Mouse (Mus musculus): ENCODE measurements around the gene Ermap.

The Ermap gene

DNA sequence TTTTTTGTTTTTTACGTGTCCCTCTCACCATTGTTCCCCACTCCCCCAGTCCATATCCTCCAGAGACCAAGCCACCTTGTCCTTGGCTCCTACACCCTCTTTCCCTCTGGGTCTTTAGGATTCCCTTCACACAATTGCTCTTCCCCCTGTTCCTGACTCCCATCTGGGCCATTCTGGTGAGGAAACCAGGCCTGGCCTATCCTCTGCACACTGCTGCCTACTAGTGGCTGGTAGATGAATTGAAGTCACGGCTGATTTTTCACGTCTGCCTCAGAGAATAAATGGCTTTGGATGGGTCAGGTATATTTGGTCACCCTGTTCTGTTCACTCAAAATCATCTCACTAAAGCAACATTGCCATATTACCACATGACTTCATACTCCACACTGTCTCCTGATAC lies 49.7 kb downstream of the Ermap start:
- CTCF ChIA-PET, result interaction anchor here (0.6 kb wide), 1 partner anchor 35 kb away, joined by 3 read pairs; no protein-coding TSS in a partner anchor

- CTCF ChIA-PET, result no interaction called here
Observed at GRCm38 (mm10) chr4:119138776-119139175, 51.0 kb downstream of the Ermap start.

DNA sequence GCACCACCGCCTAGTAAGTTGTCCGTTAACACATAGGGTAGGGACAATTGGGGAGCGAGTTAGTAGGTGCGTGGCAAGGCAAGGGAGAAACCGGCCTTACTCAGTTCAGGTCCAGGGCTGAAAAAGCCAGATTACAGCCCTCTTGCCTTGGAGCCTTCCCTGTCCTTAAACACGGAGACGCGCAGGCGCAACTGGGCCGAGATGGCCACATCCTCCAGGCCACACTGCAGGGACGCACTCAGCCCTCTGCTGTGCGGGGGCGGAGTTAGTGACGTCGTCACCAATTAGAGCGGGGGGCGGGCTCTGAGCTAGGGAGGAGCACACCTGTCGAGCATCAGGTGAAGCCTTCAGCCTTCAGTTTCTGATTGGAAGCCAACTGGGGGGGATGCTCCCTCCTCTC lies 51.6 kb downstream of the Ermap start:
- CTCF ChIA-PET, result interaction anchor here (0.6 kb wide), 1 partner anchor 35 kb away, joined by 3 read pairs; no protein-coding TSS in a partner anchor

- CTCF ChIA-PET, result no interaction called here
Observed at GRCm38 (mm10) chr4:119137313-119137712, 52.5 kb downstream of the Ermap start.

- CTCF ChIA-PET, result no interaction called here
Observed at GRCm38 (mm10) chr4:119133860-119134259, 56.0 kb downstream of the Ermap start.

- CTCF ChIA-PET, result no interaction called here
Observed at GRCm38 (mm10) chr4:119133306-119133705, 56.5 kb downstream of the Ermap start.

GRCm38 (mm10) chr4:119131189-119131910 lies 58.5 kb downstream of the Ermap start:
- CTCF ChIA-PET, result no interaction called here

GRCm38 (mm10) chr4:119129096-119129495 lies 60.7 kb downstream of the Ermap start:
- CTCF ChIA-PET, result no interaction called here

DNA sequence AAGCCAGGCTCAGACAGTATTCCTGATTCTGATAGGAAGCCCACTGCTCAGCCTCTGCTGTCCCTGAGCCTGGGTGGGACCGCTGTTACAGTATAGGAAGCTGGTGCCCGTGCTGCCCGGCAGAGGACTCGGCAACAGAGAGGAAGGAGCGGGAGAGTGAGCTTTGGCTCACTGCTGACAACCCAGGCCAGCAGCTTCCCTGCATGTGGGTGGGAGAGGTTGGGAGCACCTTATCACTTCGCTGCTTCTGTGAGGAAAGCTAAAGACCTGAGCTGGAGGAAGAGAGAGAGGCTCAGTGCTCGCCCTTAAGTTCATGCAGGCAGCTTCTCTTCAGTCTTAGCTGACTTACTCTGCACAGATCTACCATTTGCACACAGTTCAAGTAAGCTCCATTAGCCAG lies 61.3 kb downstream of the Ermap start:
- CTCF ChIA-PET, result no interaction called here

GRCm38 (mm10) chr4:119127229-119127628 lies 62.6 kb downstream of the Ermap start:
- CTCF ChIA-PET, result no interaction called here

DNA sequence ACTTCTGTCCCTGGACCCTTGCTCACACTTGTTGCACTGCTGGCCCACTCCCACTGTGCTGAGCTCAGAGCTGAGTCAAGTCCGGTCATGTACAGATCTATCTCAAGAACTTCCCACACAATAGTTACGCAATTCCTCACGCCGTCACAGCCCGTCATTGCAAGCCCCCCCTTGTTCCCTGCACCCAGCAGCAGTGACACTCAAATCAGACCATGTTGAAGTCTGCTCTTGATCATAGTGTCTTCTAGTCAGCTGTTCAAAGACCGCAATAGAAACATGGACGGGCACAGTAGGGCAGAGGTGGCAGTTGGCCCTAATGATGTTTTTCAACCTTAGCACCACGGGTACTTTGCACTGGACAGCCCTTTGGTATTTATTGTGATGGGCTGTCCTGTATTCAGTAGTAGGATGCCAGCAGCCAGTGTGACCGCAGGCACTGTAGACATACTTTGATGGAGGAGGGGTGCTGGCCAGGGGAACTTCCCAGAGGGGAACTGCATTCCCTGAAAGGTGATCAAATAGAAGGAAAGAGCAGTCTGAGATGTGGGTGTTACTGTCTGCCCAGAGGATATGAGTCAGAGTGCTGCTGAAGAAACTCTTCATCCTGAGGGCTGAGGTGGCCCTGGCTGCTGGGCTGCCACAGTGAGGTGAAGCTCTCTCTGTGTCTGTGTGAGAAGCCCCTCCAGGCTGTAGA lies 64.1 kb downstream of the Ermap start:
- CTCF ChIA-PET, result no interaction called here

Data from spleen, embryonic (tissue).